Mouse (Mus musculus): Measurements from ENCODE around the gene Blmh. TPM values are rescaled to one million over a fixed set of nuclear protein-coding genes. Genes with fewer than 3 reads are reported as not detected.

Gene Blmh
- polyA plus RNA-seq, 1 experiment from 2014 or later: 133 TPM

- 0 out of 2 replicates have a peak, but pooled peaks cover 3% of the 10 kb centered on the region for H3K4me1 ChIP-seq (replicated peaks; ENCODE audit: insufficient read depth, low read length)
- WGBS: 69% methylated on average over 6 of the region's 6 CpGs
Observed at GRCm38 (mm10) chr11:76944839-76945238, 20.2 kb downstream of the Blmh start.

GRCm38 (mm10) chr11:76945386-76946202 is 21.0 kb downstream of the Blmh start:
- peak overlapping the region; percentile 88 for H3K27ac ChIP-seq
- no peaks in the 10 kb centered on the region for H3K27me3 ChIP-seq (ENCODE audit: insufficient read depth, low read length)
- peak overlapping the region; percentile 66 for H3K4me3 ChIP-seq (replicated peaks; ENCODE audit: low read depth, low read length)
- H3K4me2 ChIP-seq (ENCODE audit: low read length): peak overlapping the region; percentile 67
- no peaks in the 10 kb centered on the region for H3K9me3 ChIP-seq (replicated peaks; ENCODE audit: low read length)
- no peak for TF ChIP-seq CTCF (IDR thresholded peaks at IDR 0.05; ENCODE audit: low read depth)
- H3K36me3 ChIP-seq (ENCODE audit: insufficient read depth, low read length): no peaks in the 10 kb centered on the region
- H3K9ac ChIP-seq (ENCODE audit: low read depth, low read length): peak overlapping the region; percentile 80
- 0 out of 2 replicates have a peak, but pooled peaks cover 3% of the 10 kb centered on the region for H3K4me1 ChIP-seq (replicated peaks; ENCODE audit: insufficient read depth, low read length)
- ATAC-seq (replicated peaks; ENCODE audit: low FRiP score, low read depth) (peak; percentile 92), DNase-seq (ENCODE audit: low spot score) (peak; percentile 95)
- under 1% methylated on average over 58 of the region's 58 CpGs for WGBS

More at GRCm38 (mm10) chr11:76944839-76945238, 20.2 kb downstream of the Blmh start:
- DNase-seq (ENCODE audit: low spot score) (no peak), ATAC-seq (replicated peaks; ENCODE audit: low FRiP score, low read depth) (no peak)
- Histone ChIP-seq H3K27me3 (ENCODE audit: insufficient read depth, low read length) (no peaks in the 10 kb centered on the region), H3K9me3 (replicated peaks; ENCODE audit: low read length) (no peaks in the 10 kb centered on the region), H3K36me3 (ENCODE audit: insufficient read depth, low read length) (no peaks in the 10 kb centered on the region), H3K4me2 (ENCODE audit: low read length) (peak overlapping the region; percentile 67), H3K9ac (ENCODE audit: low read depth, low read length) (peak overlapping the region; percentile 80), H3K27ac (peak overlapping the region; percentile 88), H3K4me3 (replicated peaks; ENCODE audit: low read depth, low read length) (peak overlapping the region; percentile 66)
- TF ChIP-seq CTCF (IDR thresholded peaks at IDR 0.05; ENCODE audit: low read depth): no peak

GRCm38 (mm10) chr11:76946203-76946585 is 21.6 kb downstream of the Blmh start:
- H3K9me3 ChIP-seq (replicated peaks; ENCODE audit: low read length): no peaks in the 10 kb centered on the region
- TF ChIP-seq CTCF (IDR thresholded peaks at IDR 0.05; ENCODE audit: low read depth): no peak
- WGBS: 1% methylated on average over 8 of the region's 8 CpGs
- H3K4me2 ChIP-seq (ENCODE audit: low read length): peak overlapping the region; percentile 67
- ATAC-seq (replicated peaks; ENCODE audit: low FRiP score, low read depth) (peak; percentile 53), DNase-seq (ENCODE audit: low spot score) (peak; percentile 33)
- no peaks in the 10 kb centered on the region for H3K27me3 ChIP-seq (ENCODE audit: insufficient read depth, low read length)
- 0 out of 2 replicates have a peak, but pooled peaks cover 3% of the 10 kb centered on the region for H3K4me1 ChIP-seq (replicated peaks; ENCODE audit: insufficient read depth, low read length)
- peaks cover 5% of the 10 kb centered on the region; the same call in 1 of the 2 replicates for H3K36me3 ChIP-seq (ENCODE audit: insufficient read depth, low read length)
- H3K9ac ChIP-seq (ENCODE audit: low read depth, low read length): peak overlapping the region; percentile 80
- peak overlapping the region; percentile 66 for H3K4me3 ChIP-seq (replicated peaks; ENCODE audit: low read depth, low read length)
- H3K27ac ChIP-seq: no peak overlapping the region

- ATAC-seq (replicated peaks; ENCODE audit: low FRiP score, low read depth) (no peak), DNase-seq (ENCODE audit: low spot score) (peak; percentile 53)
- H3K4me1 ChIP-seq (replicated peaks; ENCODE audit: insufficient read depth, low read length): no peaks in the 10 kb centered on the region
- H3K27me3 ChIP-seq (ENCODE audit: insufficient read depth, low read length): no peaks in the 10 kb centered on the region
- H3K36me3 ChIP-seq (ENCODE audit: insufficient read depth, low read length): peaks cover 49% of the 10 kb centered on the region
- H3K4me3 ChIP-seq (replicated peaks; ENCODE audit: low read depth, low read length): no peak overlapping the region
- H3K4me2 ChIP-seq (ENCODE audit: low read length): no peak overlapping the region
- no peaks in the 10 kb centered on the region for H3K9me3 ChIP-seq (replicated peaks; ENCODE audit: low read length)
- TF ChIP-seq CTCF (IDR thresholded peaks at IDR 0.05; ENCODE audit: low read depth): no peak
- 60% methylated on average over 2 of the region's 2 CpGs for WGBS
- no peak overlapping the region for H3K9ac ChIP-seq (ENCODE audit: low read depth, low read length)
- no peak overlapping the region for H3K27ac ChIP-seq
Observed at GRCm38 (mm10) chr11:76953536-76953935, 28.9 kb downstream of the Blmh start.

- no peak overlapping the region for H3K27ac ChIP-seq
- no peak overlapping the region for H3K4me3 ChIP-seq (replicated peaks; ENCODE audit: low read depth, low read length)
- no peaks in the 10 kb centered on the region for H3K9me3 ChIP-seq (replicated peaks; ENCODE audit: low read length)
- 98% methylated on average over 3 of the region's 3 CpGs for WGBS
- no peak overlapping the region for H3K4me2 ChIP-seq (ENCODE audit: low read length)
- no peak for TF ChIP-seq CTCF (IDR thresholded peaks at IDR 0.05; ENCODE audit: low read depth)
- no peak overlapping the region for H3K9ac ChIP-seq (ENCODE audit: low read depth, low read length)
- peaks cover 68% of the 10 kb centered on the region for H3K36me3 ChIP-seq (ENCODE audit: insufficient read depth, low read length)
- DNase-seq (ENCODE audit: low spot score) (no peak), ATAC-seq (replicated peaks; ENCODE audit: low FRiP score, low read depth) (no peak)
- no peaks in the 10 kb centered on the region for H3K27me3 ChIP-seq (ENCODE audit: insufficient read depth, low read length)
- H3K4me1 ChIP-seq (replicated peaks; ENCODE audit: insufficient read depth, low read length): no peaks in the 10 kb centered on the region
Observed at GRCm38 (mm10) chr11:76965703-76966102, 41.1 kb downstream of the Blmh start.

- Histone ChIP-seq H3K4me2 (ENCODE audit: low read length) (no peak overlapping the region), H3K27me3 (ENCODE audit: insufficient read depth, low read length) (no peaks in the 10 kb centered on the region), H3K27ac (no peak overlapping the region), H3K4me3 (replicated peaks; ENCODE audit: low read depth, low read length) (no peak overlapping the region), H3K4me1 (replicated peaks; ENCODE audit: insufficient read depth, low read length) (no peaks in the 10 kb centered on the region), H3K9me3 (replicated peaks; ENCODE audit: low read length) (no peaks in the 10 kb centered on the region), H3K9ac (ENCODE audit: low read depth, low read length) (no peak overlapping the region), H3K36me3 (ENCODE audit: insufficient read depth, low read length) (peaks cover 68% of the 10 kb centered on the region)
- no peak for DNase-seq (ENCODE audit: low spot score)
- no peak for ATAC-seq (replicated peaks; ENCODE audit: low FRiP score, low read depth)
- 88% methylated on average over 2 of the region's 2 CpGs for WGBS
- no peak for TF ChIP-seq CTCF (IDR thresholded peaks at IDR 0.05; ENCODE audit: low read depth)
Observed at GRCm38 (mm10) chr11:76970328-76970727, 45.7 kb downstream of the Blmh start.
